Mouse (Mus musculus) liver, embryonic 18 days (tissue): ENCODE results near the gene Mrgprb3. TPM values are rescaled to one million over a fixed set of nuclear protein-coding genes. Genes with fewer than 3 reads are reported as not detected.

Experiments
- polyA plus RNA-seq: library from polyadenylated mRNA; depleted of rRNA; stranded (reverse); fragments of >200 nt; gene quantifications from 2 replicates; pipeline ENCODE4 v1.2.3, GENCODE M21; 2012; rRNA removed

The Mrgprb3 gene
- polyA plus RNA-seq = not detected in 2 replicates

GRCm38 (mm10) chr7:48643711-48644110, at the start of gene Mrgprb3:
Gene Mrgprb3 (minus strand): TSS chr7:48643811.

Other genes with a start within 250 kb of the Mrgprb3 start
- gene Mrgprb1, start 187.5 kb downstream of the Mrgprb3 start, polyA plus RNA-seq = not detected in 2 replicates
- under 0.01 TPM in 1 of 2 replicates, not detected in the other for gene Mrgprx2, start 144.5 kb downstream of the Mrgprb3 start, polyA plus RNA-seq
- gene Mrgprb2, start 85.7 kb downstream of the Mrgprb3 start, polyA plus RNA-seq = 0.02 TPM in 1 of 2 replicates, not detected in the other
- gene Zdhhc13, start 145.2 kb upstream of the Mrgprb3 start, polyA plus RNA-seq = 8.0 and 9.0 TPM in 2 replicates
- 0.10 and 0.26 TPM in 2 replicates for gene Csrp3, start 204.2 kb upstream of the Mrgprb3 start, polyA plus RNA-seq
- gene E2f8, start 237.8 kb upstream of the Mrgprb3 start, polyA plus RNA-seq = 9.9 and 11.0 TPM in 2 replicates